Mouse (Mus musculus): ENCODE results near the gene Abca7. TPM values are rescaled to one million over a fixed set of nuclear protein-coding genes. Genes with fewer than 3 reads are reported as not detected.

Abca7 gene
- polyA plus RNA-seq, 1 experiment from 2014 or later, result 12.1 TPM

Other genes starting within 250 kb of the Abca7 start
- 28.3 and 30.1 TPM in 2 replicates for gene Polrmt, start 249.9 kb upstream of the Abca7 start, polyA plus RNA-seq (2016; fragmentation: Nextera tagmentation; extraction: Ambion mirVana)
- gene Fgf22, start 241.4 kb upstream of the Abca7 start, polyA plus RNA-seq (2016; fragmentation: Nextera tagmentation; extraction: Ambion mirVana), result 0.11 and 0.13 TPM in 2 replicates
- 79.6 and 80.4 TPM in 2 replicates for gene Rnf126, start 229.5 kb upstream of the Abca7 start, polyA plus RNA-seq (2016; fragmentation: Nextera tagmentation; extraction: Ambion mirVana)
- gene Fstl3, start 219.2 kb upstream of the Abca7 start, polyA plus RNA-seq (2016; fragmentation: Nextera tagmentation; extraction: Ambion mirVana), result 0.80 and 0.98 TPM in 2 replicates
- 1.4 and 2.2 TPM in 2 replicates for gene Prss57, start 205.5 kb upstream of the Abca7 start, polyA plus RNA-seq (2016; fragmentation: Nextera tagmentation; extraction: Ambion mirVana)
- 12.4 and 13.2 TPM in 2 replicates for gene Palm, start 202.9 kb upstream of the Abca7 start, polyA plus RNA-seq (2016; fragmentation: Nextera tagmentation; extraction: Ambion mirVana)
- 0.49 and 0.54 TPM in 2 replicates for gene Misp, start 175.5 kb upstream of the Abca7 start, polyA plus RNA-seq (2016; fragmentation: Nextera tagmentation; extraction: Ambion mirVana)
- gene Ptbp1, start 142.1 kb upstream of the Abca7 start, polyA plus RNA-seq (2016; fragmentation: Nextera tagmentation; extraction: Ambion mirVana), result 207 and 211 TPM in 2 replicates
- gene Prtn3, start 122.0 kb upstream of the Abca7 start, polyA plus RNA-seq (2016; fragmentation: Nextera tagmentation; extraction: Ambion mirVana), result 38.4 and 38.6 TPM in 2 replicates
- gene Plppr3, start 121.9 kb upstream of the Abca7 start, polyA plus RNA-seq (2016; fragmentation: Nextera tagmentation; extraction: Ambion mirVana), result 8.2 and 10.0 TPM in 2 replicates
- 12.1 and 15.4 TPM in 2 replicates for gene Elane, start 110.2 kb upstream of the Abca7 start, polyA plus RNA-seq (2016; fragmentation: Nextera tagmentation; extraction: Ambion mirVana)
- not detected in 2 replicates for gene Cfd, start 105.6 kb upstream of the Abca7 start, polyA plus RNA-seq (2016; fragmentation: Nextera tagmentation; extraction: Ambion mirVana)
- gene Med16, start 87.6 kb upstream of the Abca7 start, polyA plus RNA-seq (2016; fragmentation: Nextera tagmentation; extraction: Ambion mirVana), result 26.6 and 27.4 TPM in 2 replicates
- 0.98 and 11.0 TPM in 2 replicates for gene Gm26602, start 85.6 kb upstream of the Abca7 start, polyA plus RNA-seq (2016; fragmentation: Nextera tagmentation; extraction: Ambion mirVana)
- gene Kiss1r, start 79.5 kb upstream of the Abca7 start, polyA plus RNA-seq (2016; fragmentation: Nextera tagmentation; extraction: Ambion mirVana), result 0.35 and 0.43 TPM in 2 replicates
- 67.5 and 74.1 TPM in 2 replicates for gene R3hdm4, start 75.3 kb upstream of the Abca7 start, polyA plus RNA-seq (2016; fragmentation: Nextera tagmentation; extraction: Ambion mirVana)
- gene Arid3a, start 69.5 kb upstream of the Abca7 start, polyA plus RNA-seq (2016; fragmentation: Nextera tagmentation; extraction: Ambion mirVana), result 5.6 and 6.4 TPM in 2 replicates
- 99.9 and 114 TPM in 2 replicates for gene Wdr18, start 36.3 kb upstream of the Abca7 start, polyA plus RNA-seq (2016; fragmentation: Nextera tagmentation; extraction: Ambion mirVana)
- 0.14 TPM in 2 replicates for gene Grin3b, start 25.8 kb upstream of the Abca7 start, polyA plus RNA-seq (2016; fragmentation: Nextera tagmentation; extraction: Ambion mirVana)
- 17.2 and 17.5 TPM in 2 replicates for gene Tmem259, start 12.2 kb upstream of the Abca7 start, polyA plus RNA-seq (2016; fragmentation: Nextera tagmentation; extraction: Ambion mirVana)
- gene Cnn2, start 7.9 kb upstream of the Abca7 start, polyA plus RNA-seq (2016; fragmentation: Nextera tagmentation; extraction: Ambion mirVana), result 68.2 and 75.4 TPM in 2 replicates
- gene Arhgap45, start 20.2 kb downstream of the Abca7 start, polyA plus RNA-seq (2016; fragmentation: Nextera tagmentation; extraction: Ambion mirVana), result 22.3 and 22.8 TPM in 2 replicates
- 142 and 147 TPM in 2 replicates for gene Polr2e, start 43.3 kb downstream of the Abca7 start, polyA plus RNA-seq (2016; fragmentation: Nextera tagmentation; extraction: Ambion mirVana)
- gene Gpx4, start 50.7 kb downstream of the Abca7 start, polyA plus RNA-seq (2016; fragmentation: Nextera tagmentation; extraction: Ambion mirVana), result 682 and 685 TPM in 2 replicates
- gene Sbno2, start 109.1 kb downstream of the Abca7 start, polyA plus RNA-seq (2016; fragmentation: Nextera tagmentation; extraction: Ambion mirVana), result 15.0 and 15.4 TPM in 2 replicates
- 18.6 and 19.8 TPM in 2 replicates for gene Stk11, start 119.3 kb downstream of the Abca7 start, polyA plus RNA-seq (2016; fragmentation: Nextera tagmentation; extraction: Ambion mirVana)
- 393 and 419 TPM in 2 replicates for gene Atp5d, start 142.1 kb downstream of the Abca7 start, polyA plus RNA-seq (2016; fragmentation: Nextera tagmentation; extraction: Ambion mirVana)
- 0.94 and 0.96 TPM in 2 replicates for gene Cbarp, start 144.3 kb downstream of the Abca7 start, polyA plus RNA-seq (2016; fragmentation: Nextera tagmentation; extraction: Ambion mirVana)
- gene Midn, start 151.8 kb downstream of the Abca7 start, polyA plus RNA-seq (2016; fragmentation: Nextera tagmentation; extraction: Ambion mirVana), result 5.7 and 6.3 TPM in 2 replicates
- gene Cirbp, start 169.5 kb downstream of the Abca7 start, polyA plus RNA-seq (2016; fragmentation: Nextera tagmentation; extraction: Ambion mirVana), result 22.1 and 27.3 TPM in 2 replicates
- gene 1600002K03Rik, start 176.4 kb downstream of the Abca7 start, polyA plus RNA-seq (2016; fragmentation: Nextera tagmentation; extraction: Ambion mirVana), result 14.0 and 16.4 TPM in 2 replicates
- 3.1 and 3.4 TPM in 2 replicates for gene Efna2, start 183.0 kb downstream of the Abca7 start, polyA plus RNA-seq (2016; fragmentation: Nextera tagmentation; extraction: Ambion mirVana)
- 33.5 and 35.1 TPM in 2 replicates for gene Mum1, start 229.9 kb downstream of the Abca7 start, polyA plus RNA-seq (2016; fragmentation: Nextera tagmentation; extraction: Ambion mirVana)

Data from liver, embryonic 12.5 days (tissue).